Mouse (Mus musculus): ENCODE measurements around the gene Arfrp1.

GRCm38 (mm10) chr2:181314080-181314810 lies 51.0 kb downstream of the Arfrp1 start, which contains the start of gene Stmn3:
- no peak for TF ChIP-seq CTCF (IDR thresholded peaks at IDR 0.05; ENCODE audit: low read depth)
- TF ChIP-seq EP300 (IDR thresholded peaks at IDR 0.05; ENCODE audit: low read depth): no peak
